Mouse (Mus musculus): Measurements from ENCODE around the gene Maco1. TPM values are rescaled to one million over a fixed set of nuclear protein-coding genes. Genes with fewer than 3 reads are reported as not detected.

Maco1 gene
- total and polyA plus RNA-seq, 2 experiments from 2014 or later: 21.8 to 32.1 TPM

- H3K9me3 ChIP-seq (replicated peaks; ENCODE audit: control insufficient read depth, low read length): no peaks in the 10 kb centered on the region
- no peak for DNase-seq (ENCODE audit: low spot score)
- H3K4me2 ChIP-seq (ENCODE audit: low read depth, low read length): no peak overlapping the region
- no peaks in the 10 kb centered on the region for H3K36me3 ChIP-seq (replicated peaks; ENCODE audit: control insufficient read depth, insufficient read depth, low read length)
- TF ChIP-seq EP300 (IDR thresholded peaks at IDR 0.05; ENCODE audit: low read depth): no peak
- TF ChIP-seq CTCF (IDR thresholded peaks at IDR 0.05; ENCODE audit: low read depth): no peak
- H3K4me1 ChIP-seq (ENCODE audit: control insufficient read depth, insufficient read depth): peaks cover 9% of the 10 kb centered on the region; the same call in 1 of the 2 replicates
- ATAC-seq (ENCODE audit: insufficient read depth, low read depth): no peak
- H3K4me3 ChIP-seq (ENCODE audit: low read depth, low read length): no peak overlapping the region
- WGBS: 82% methylated on average over 6 of the region's 6 CpGs
- H3K27ac ChIP-seq (ENCODE audit: low read depth): no peak overlapping the region
- no peaks in the 10 kb centered on the region for H3K27me3 ChIP-seq (ENCODE audit: control insufficient read depth, insufficient read depth, low read length)
- H3K9ac ChIP-seq (replicated peaks; ENCODE audit: low read depth, low read length): no peak overlapping the region
Measured at GRCm38 (mm10) chr4:134774126-134774525, 79.0 kb downstream of the Maco1 start.

GRCm38 (mm10) chr4:134772805-134773674, 80.1 kb downstream of the Maco1 start:
- H3K4me2 ChIP-seq (ENCODE audit: low read depth, low read length): no peak overlapping the region
- H3K36me3 ChIP-seq (replicated peaks; ENCODE audit: control insufficient read depth, insufficient read depth, low read length): no peaks in the 10 kb centered on the region
- H3K9ac ChIP-seq (replicated peaks; ENCODE audit: low read depth, low read length): no peak overlapping the region
- H3K4me1 ChIP-seq (ENCODE audit: control insufficient read depth, insufficient read depth): peaks cover 14% of the 10 kb centered on the region; the same call in 1 of the 2 replicates
- WGBS: 31% methylated on average over 4 of the region's 4 CpGs
- ATAC-seq (ENCODE audit: insufficient read depth, low read depth) (peak; percentile 28; the same call in 1 of the 2 replicates), DNase-seq (ENCODE audit: low spot score) (no peak)
- H3K27ac ChIP-seq (ENCODE audit: low read depth): no peak overlapping the region
- no peak overlapping the region for H3K4me3 ChIP-seq (ENCODE audit: low read depth, low read length)
- H3K27me3 ChIP-seq (ENCODE audit: control insufficient read depth, insufficient read depth, low read length): no peaks in the 10 kb centered on the region
- H3K9me3 ChIP-seq (replicated peaks; ENCODE audit: control insufficient read depth, low read length): no peaks in the 10 kb centered on the region
- TF ChIP-seq EP300 (IDR thresholded peaks at IDR 0.05; ENCODE audit: low read depth): no peak
- TF ChIP-seq CTCF (IDR thresholded peaks at IDR 0.05; ENCODE audit: low read depth): no peak

GRCm38 (mm10) chr4:134769891-134770290, 83.3 kb downstream of the Maco1 start:
- Histone ChIP-seq H3K27ac (ENCODE audit: low read depth) (no peak overlapping the region), H3K9ac (replicated peaks; ENCODE audit: low read depth, low read length) (no peak overlapping the region), H3K36me3 (replicated peaks; ENCODE audit: control insufficient read depth, insufficient read depth, low read length) (no peaks in the 10 kb centered on the region), H3K4me1 (ENCODE audit: control insufficient read depth, insufficient read depth) (peaks cover 28% of the 10 kb centered on the region), H3K27me3 (ENCODE audit: control insufficient read depth, insufficient read depth, low read length) (no peaks in the 10 kb centered on the region), H3K9me3 (replicated peaks; ENCODE audit: control insufficient read depth, low read length) (no peaks in the 10 kb centered on the region), H3K4me3 (ENCODE audit: low read depth, low read length) (no peak overlapping the region), H3K4me2 (ENCODE audit: low read depth, low read length) (no peak overlapping the region)
- TF ChIP-seq CTCF (IDR thresholded peaks at IDR 0.05; ENCODE audit: low read depth) (no peak), EP300 (IDR thresholded peaks at IDR 0.05; ENCODE audit: low read depth) (no peak)
- 76% methylated on average over 7 of the region's 7 CpGs for WGBS
- ATAC-seq (ENCODE audit: insufficient read depth, low read depth) (no peak), DNase-seq (ENCODE audit: low spot score) (no peak)

- Histone ChIP-seq H3K27me3 (ENCODE audit: control insufficient read depth, insufficient read depth, low read length) (no peaks in the 10 kb centered on the region), H3K27ac (ENCODE audit: low read depth) (no peak overlapping the region), H3K4me3 (ENCODE audit: low read depth, low read length) (no peak overlapping the region), H3K4me2 (ENCODE audit: low read depth, low read length) (no peak overlapping the region), H3K4me1 (ENCODE audit: control insufficient read depth, insufficient read depth) (peaks cover 35% of the 10 kb centered on the region), H3K9ac (replicated peaks; ENCODE audit: low read depth, low read length) (no peak overlapping the region), H3K36me3 (replicated peaks; ENCODE audit: control insufficient read depth, insufficient read depth, low read length) (no peaks in the 10 kb centered on the region), H3K9me3 (replicated peaks; ENCODE audit: control insufficient read depth, low read length) (no peaks in the 10 kb centered on the region)
- no peak for ATAC-seq (ENCODE audit: insufficient read depth, low read depth)
- TF ChIP-seq EP300 (IDR thresholded peaks at IDR 0.05; ENCODE audit: low read depth) (no peak), CTCF (IDR thresholded peaks at IDR 0.05; ENCODE audit: low read depth) (no peak)
- 46% methylated on average over 7 of the region's 7 CpGs for WGBS
- DNase-seq (ENCODE audit: low spot score): no peak
Measured at GRCm38 (mm10) chr4:134769081-134769811, 83.9 kb downstream of the Maco1 start.

GRCm38 (mm10) chr4:134768226-134768888, 84.8 kb downstream of the Maco1 start:
- Histone ChIP-seq H3K4me2 (ENCODE audit: low read depth, low read length) (peak overlapping the region; percentile 99), H3K4me1 (ENCODE audit: control insufficient read depth, insufficient read depth) (peaks cover 41% of the 10 kb centered on the region), H3K9ac (replicated peaks; ENCODE audit: low read depth, low read length) (peak overlapping the region; percentile 92; the same call in 1 of the 2 replicates), H3K9me3 (replicated peaks; ENCODE audit: control insufficient read depth, low read length) (no peaks in the 10 kb centered on the region), H3K27me3 (ENCODE audit: control insufficient read depth, insufficient read depth, low read length) (no peaks in the 10 kb centered on the region), H3K4me3 (ENCODE audit: low read depth, low read length) (peak overlapping the region; percentile 83), H3K27ac (ENCODE audit: low read depth) (0 out of 2 replicates have a peak overlapping the region, but pooled peaks have one; percentile 80), H3K36me3 (replicated peaks; ENCODE audit: control insufficient read depth, insufficient read depth, low read length) (no peaks in the 10 kb centered on the region)
- TF ChIP-seq CTCF (IDR thresholded peaks at IDR 0.05; ENCODE audit: low read depth): no peak
- WGBS: 14% methylated on average over 21 of the region's 21 CpGs
- ATAC-seq (ENCODE audit: insufficient read depth, low read depth) (no peak), DNase-seq (ENCODE audit: low spot score) (no peak)

All from heart, postnatal 0 days (tissue).